Mouse (Mus musculus) mouse embryonic stem cell (cell line): Measurements from ENCODE around the gene Map2k4.

ENCODE experiments used
- in situ Hi-C, 2 experiments: fragments of 300-500 bp; cut with MboI; formaldehyde crosslinking; loops; 1 replicate in 1 of 2; 3 replicates in 1 of 2; pipeline ENCODE4 v1.14.3; 2019 to 2020; ENCODE audit warnings: low sequenced_read_pairs in 2 of 2, low pct_unique_long_range_greater_than_20kb in 1 of 2, mixed read lengths in 1 of 2; ENCODE audit not compliant: unreplicated experiment in 1 of 2

Gene Map2k4

GRCm38 (mm10) chr11:65729623-65730217 lies 58.4 kb downstream of the Map2k4 start:
- in situ Hi-C loops: no loop called here

GRCm38 (mm10) chr11:65728906-65729305 lies 59.2 kb downstream of the Map2k4 start:
- in situ Hi-C loops: no loop called here

- in situ Hi-C loops: no loop called here
Measured at GRCm38 (mm10) chr11:65723715-65724114, 64.4 kb downstream of the Map2k4 start.

- in situ Hi-C loops: no loop called here
Measured at GRCm38 (mm10) chr11:65721615-65722014, 66.5 kb downstream of the Map2k4 start.

GRCm38 (mm10) chr11:65719960-65720359 lies 68.1 kb downstream of the Map2k4 start:
- in situ Hi-C loops: no loop called here

- in situ Hi-C loops: no loop called here
Measured at GRCm38 (mm10) chr11:65713830-65714229, 74.3 kb downstream of the Map2k4 start.

- in situ Hi-C loops: no loop called here
Measured at GRCm38 (mm10) chr11:65712754-65713306, 75.3 kb downstream of the Map2k4 start.

GRCm38 (mm10) chr11:65706784-65707183 lies 81.3 kb downstream of the Map2k4 start:
- in situ Hi-C loops: no loop called here

GRCm38 (mm10) chr11:65706176-65706575 lies 81.9 kb downstream of the Map2k4 start:
- in situ Hi-C loops: no loop called here

GRCm38 (mm10) chr11:65704861-65705260 lies 83.2 kb downstream of the Map2k4 start:
- in situ Hi-C loops: no loop called here

GRCm38 (mm10) chr11:65678824-65679402 lies 109.2 kb downstream of the Map2k4 start:
- in situ Hi-C loops: no loop called here

- in situ Hi-C loops: no loop called here
Measured at GRCm38 (mm10) chr11:65667348-65667969, 120.6 kb downstream of the Map2k4 start.

GRCm38 (mm10) chr11:65664903-65665302 lies 123.2 kb downstream of the Map2k4 start:
- in situ Hi-C loops: no loop called here

- in situ Hi-C loops: no loop called here
Measured at GRCm38 (mm10) chr11:65661790-65662522, 126.1 kb downstream of the Map2k4 start.

GRCm38 (mm10) chr11:65653932-65654331 lies 134.2 kb downstream of the Map2k4 start:
- in situ Hi-C loops: no loop called here

GRCm38 (mm10) chr11:65651426-65651825 lies 136.7 kb downstream of the Map2k4 start:
- in situ Hi-C loops: no loop called here

- in situ Hi-C loops: no loop called here
Measured at GRCm38 (mm10) chr11:65649956-65650715, 138.0 kb downstream of the Map2k4 start.

- in situ Hi-C loops: no loop called here
Measured at GRCm38 (mm10) chr11:65649469-65649868, 138.6 kb downstream of the Map2k4 start.
